Mouse (Mus musculus) ovary, adult 2 months (tissue): Measurements from ENCODE around the gene Sdf2l1. TPM values are rescaled to one million over a fixed set of nuclear protein-coding genes. Genes with fewer than 3 reads are reported as not detected.

Experiments
- polyA plus RNA-seq: library from polyadenylated mRNA; depleted of rRNA; stranded (reverse); fragments of >200 nt; gene quantifications from 2 replicates; pipeline ENCODE4 v1.2.3, GENCODE M21; 2012; rRNA removed

Gene Sdf2l1
- polyA plus RNA-seq, result 120 and 187 TPM in 2 replicates

GRCm38 (mm10) chr16:17132089-17132905 is at the start of gene Sdf2l1:
TSS of gene Sdf2l1 (minus strand) at chr16:17132383.

GRCm38 (mm10) chr16:17146772-17147235 is 14.6 kb upstream of the Sdf2l1 start, which contains the start of gene Ccdc116:
TSS of gene Ccdc116 (minus strand) at chr16:17147229.

GRCm38 (mm10) chr16:17144339-17144738 is 12.2 kb upstream of the Sdf2l1 start, which contains the start of gene Ydjc:
TSS of gene Ydjc (plus strand) at chr16:17144621.

GRCm38 (mm10) chr16:17124871-17125520 is 7.2 kb downstream of the Sdf2l1 start, which contains the start of gene 2610318N02Rik:
TSS of gene 2610318N02Rik (minus strand) at chr16:17125167.

GRCm38 (mm10) chr16:17110771-17111743 is 21.1 kb downstream of the Sdf2l1 start, which contains the start of gene Ppil2:
TSS of gene Ppil2 (minus strand) at chr16:17111257.

Other genes starting within 250 kb of the Sdf2l1 start
- 19.4 and 22.2 TPM in 2 replicates for gene Ppm1f, start 235.9 kb downstream of the Sdf2l1 start, polyA plus RNA-seq
- gene Mapk1, start 149.0 kb downstream of the Sdf2l1 start, polyA plus RNA-seq, result 75.4 and 80.2 TPM in 2 replicates
- gene Ypel1, start 62.7 kb downstream of the Sdf2l1 start, polyA plus RNA-seq, result 8.8 and 10.2 TPM in 2 replicates
- 98.1 and 102 TPM in 2 replicates for gene Ppil2, start 21.1 kb downstream of the Sdf2l1 start, polyA plus RNA-seq
- 3.1 and 3.6 TPM in 2 replicates for gene 2610318N02Rik, start 7.2 kb downstream of the Sdf2l1 start, polyA plus RNA-seq
- 27.1 and 39.3 TPM in 2 replicates for gene Ydjc, start 12.2 kb upstream of the Sdf2l1 start, polyA plus RNA-seq
- gene Ccdc116, start 14.8 kb upstream of the Sdf2l1 start, polyA plus RNA-seq, result 1.2 and 1.8 TPM in 2 replicates
- gene Ube2l3, start 70.3 kb upstream of the Sdf2l1 start, polyA plus RNA-seq, result 58.7 and 63.1 TPM in 2 replicates
- gene Rimbp3, start 76.2 kb upstream of the Sdf2l1 start, polyA plus RNA-seq, result 0.12 and 0.17 TPM in 2 replicates
- gene Hic2, start 101.2 kb upstream of the Sdf2l1 start, polyA plus RNA-seq, result 3.6 and 4.5 TPM in 2 replicates
- gene Tmem191c, start 143.7 kb upstream of the Sdf2l1 start, polyA plus RNA-seq, result 33.0 and 34.8 TPM in 2 replicates
- 0.09 and 0.22 TPM in 2 replicates for gene Serpind1, start 199.0 kb upstream of the Sdf2l1 start, polyA plus RNA-seq